Mouse (Mus musculus): ENCODE measurements around the gene Enox1. TPM values are rescaled to one million over a fixed set of nuclear protein-coding genes. Genes with fewer than 3 reads are reported as not detected.
"Not testable (repeated sequence)": the region's sequence is repeated elsewhere in the genome, so short reads cannot be mapped to it uniquely, and the experiment has no call there.

Gene Enox1
- under 1 TPM; 0.75 to 0.89 TPM for total RNA-seq (2021)
- long read RNA-seq, experiment 1, partial matches to known transcripts = 0 of 1 reads
- long read RNA-seq, experiment 1, other reads (novel, unspliced or antisense) = 1 of 1 reads
- long read RNA-seq, experiment 2, partial matches to known transcripts = 0 of 1 reads
- long read RNA-seq, experiment 2, other reads (novel, unspliced or antisense) = 1 of 1 reads

GRCm38 (mm10) chr14:77156222-77156910 lies at the start of gene Enox1:
Gene Enox1, plus strand, starts transcription at chr14:77156763.
- peak; percentile 40 to 63 for DNase-seq

DNA sequence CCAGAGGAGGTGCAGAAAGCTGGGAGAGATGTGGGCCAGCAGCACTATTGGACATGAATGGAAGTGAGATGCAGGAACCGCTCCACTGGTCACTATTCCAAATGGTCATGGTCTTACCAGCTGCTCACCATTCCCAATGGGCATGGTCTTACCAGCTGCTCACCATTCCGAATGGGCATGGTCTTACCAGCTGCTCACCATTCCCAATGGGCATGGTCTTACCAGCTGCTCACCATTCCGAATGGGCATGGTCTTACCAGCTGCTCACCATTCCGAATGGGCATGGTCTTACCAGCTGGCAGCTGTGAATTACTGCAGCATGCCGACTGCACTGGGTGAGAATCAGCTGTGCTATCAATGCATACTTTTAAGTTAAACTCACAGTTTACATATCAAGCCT lies 45.9 kb upstream of the Enox1 start:
- not testable (repeated sequence) for DNase-seq

DNA sequence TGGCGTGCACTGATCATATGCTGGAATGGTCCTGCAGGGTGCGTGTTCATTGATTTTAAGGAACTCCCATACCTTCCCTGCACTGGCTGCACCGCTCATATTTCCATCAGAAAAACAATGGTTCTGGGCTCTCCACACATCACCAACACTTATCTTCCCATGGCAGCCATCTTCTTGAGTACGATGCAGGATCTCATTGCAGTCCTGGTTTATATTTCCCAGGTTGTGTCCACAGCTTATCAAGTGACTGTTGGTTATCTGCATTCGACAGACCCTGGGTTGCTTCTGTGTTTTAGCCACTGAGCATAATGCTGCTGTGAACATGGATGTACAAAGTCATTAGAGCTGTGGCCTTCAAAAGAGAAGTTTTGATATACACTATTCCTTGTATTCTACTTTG lies 26.0 kb upstream of the Enox1 start:
- DNase-seq = no peak

GRCm38 (mm10) chr14:77136936-77137335 lies 19.6 kb upstream of the Enox1 start:
- DNase-seq = no peak

DNA sequence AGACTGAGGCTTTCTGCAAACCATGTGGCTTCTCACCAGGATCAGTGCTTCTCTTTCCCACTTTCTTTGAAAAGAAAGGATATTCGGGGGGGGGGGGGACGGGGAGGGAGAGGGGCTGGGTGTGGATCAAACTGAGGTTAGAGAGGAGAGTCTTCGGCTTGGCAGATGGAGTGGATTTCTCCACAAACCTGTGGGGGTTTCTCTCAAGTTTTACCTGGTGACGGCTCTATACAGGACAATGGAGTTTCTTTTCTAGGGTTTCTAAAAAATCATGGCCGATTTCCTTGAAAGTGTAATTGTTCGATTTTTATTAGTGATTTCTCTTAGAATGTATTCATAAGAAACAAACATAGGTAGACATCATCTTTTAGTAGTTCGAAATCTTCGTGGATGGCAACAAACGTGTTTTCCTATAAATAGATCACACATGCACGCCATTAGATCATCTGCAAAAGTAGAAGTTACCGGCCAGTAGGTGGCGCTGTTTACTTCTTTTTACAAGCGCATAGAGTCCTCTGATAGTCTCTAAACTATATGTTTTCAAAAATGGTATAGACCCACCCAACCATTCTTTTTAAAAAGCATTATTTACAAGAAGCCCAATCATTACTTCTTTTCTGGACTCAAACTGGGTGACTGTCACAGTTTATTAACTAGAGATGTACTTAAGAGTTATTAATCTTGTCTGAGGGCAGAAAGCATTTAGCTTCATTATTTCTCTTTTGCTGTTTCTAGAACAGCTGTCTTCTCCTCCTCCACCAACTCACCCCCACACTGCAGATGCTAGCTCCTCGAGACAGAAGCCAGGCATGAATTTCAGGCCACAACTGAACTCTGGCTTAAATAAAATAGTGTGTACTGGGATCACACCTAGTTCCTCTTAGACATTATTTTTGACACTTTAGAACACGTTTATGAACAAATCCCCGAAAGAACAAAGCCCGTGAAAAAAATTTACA lies 15.0 kb upstream of the Enox1 start:
- DNase-seq = peak; percentile 55 to 85

- DNase-seq = no peak
These were observed 11.5 kb upstream of the Enox1 start for GRCm38 (mm10) chr14:77145103-77145502.

DNA sequence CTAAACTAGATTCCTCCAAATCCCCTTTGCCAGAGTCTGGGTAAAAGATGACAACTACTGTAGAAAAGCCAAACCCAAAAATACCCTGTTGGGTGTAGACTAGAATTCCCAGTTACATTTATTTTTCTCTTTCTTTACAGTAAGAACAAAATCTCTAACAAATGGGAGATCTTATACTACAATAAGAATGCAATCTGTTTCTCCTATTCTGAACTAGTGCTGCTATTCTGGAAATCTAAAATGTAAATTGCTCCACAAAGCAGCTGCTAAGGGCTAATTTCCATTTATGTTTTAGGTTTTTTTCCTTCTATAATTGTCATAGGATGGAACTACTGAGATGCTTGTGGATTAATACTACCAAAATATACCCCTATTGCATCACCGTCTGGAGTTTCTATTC lies 8.9 kb upstream of the Enox1 start:
- no peak for DNase-seq

DNA sequence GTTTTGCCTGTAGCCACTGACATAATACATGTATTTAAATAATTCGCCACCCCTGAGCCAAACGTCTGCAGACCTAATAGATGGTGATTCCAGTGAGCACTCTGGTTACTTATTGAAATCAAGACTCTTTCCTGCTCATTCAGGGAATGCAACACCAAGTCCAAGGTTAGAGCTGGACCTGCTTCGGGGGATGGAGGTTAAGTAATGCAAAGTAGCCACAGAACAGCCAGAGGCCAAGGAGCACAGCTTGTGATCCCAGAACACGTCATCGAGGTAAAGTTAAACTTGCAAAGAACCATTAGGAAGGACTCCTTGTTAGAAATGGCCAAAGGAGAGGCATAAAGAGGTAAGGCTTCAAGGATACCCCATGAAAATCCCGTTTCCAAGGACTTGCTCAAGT lies 6.0 kb upstream of the Enox1 start:
- no peak for DNase-seq

DNA sequence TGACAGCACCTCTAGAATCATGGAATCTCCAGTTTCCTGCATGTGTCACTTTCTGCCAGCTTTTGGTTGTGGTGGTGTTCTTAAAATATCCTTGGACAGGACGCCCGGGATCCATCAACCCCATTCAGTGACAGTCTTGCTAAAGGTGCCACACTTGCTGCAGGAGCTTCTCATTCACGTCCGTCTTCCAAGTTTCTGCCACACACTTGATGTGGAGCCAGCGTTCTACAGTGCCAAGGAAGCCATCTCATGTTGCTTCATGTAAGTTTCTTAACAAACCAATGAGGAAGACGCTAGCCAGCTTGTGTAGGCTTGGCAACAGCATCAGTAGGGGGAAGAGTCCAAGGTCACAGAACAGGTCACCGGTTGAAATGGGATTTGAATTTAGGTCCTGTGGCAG lies 5.1 kb upstream of the Enox1 start:
- peak; percentile 9 to 31 for DNase-seq

DNA sequence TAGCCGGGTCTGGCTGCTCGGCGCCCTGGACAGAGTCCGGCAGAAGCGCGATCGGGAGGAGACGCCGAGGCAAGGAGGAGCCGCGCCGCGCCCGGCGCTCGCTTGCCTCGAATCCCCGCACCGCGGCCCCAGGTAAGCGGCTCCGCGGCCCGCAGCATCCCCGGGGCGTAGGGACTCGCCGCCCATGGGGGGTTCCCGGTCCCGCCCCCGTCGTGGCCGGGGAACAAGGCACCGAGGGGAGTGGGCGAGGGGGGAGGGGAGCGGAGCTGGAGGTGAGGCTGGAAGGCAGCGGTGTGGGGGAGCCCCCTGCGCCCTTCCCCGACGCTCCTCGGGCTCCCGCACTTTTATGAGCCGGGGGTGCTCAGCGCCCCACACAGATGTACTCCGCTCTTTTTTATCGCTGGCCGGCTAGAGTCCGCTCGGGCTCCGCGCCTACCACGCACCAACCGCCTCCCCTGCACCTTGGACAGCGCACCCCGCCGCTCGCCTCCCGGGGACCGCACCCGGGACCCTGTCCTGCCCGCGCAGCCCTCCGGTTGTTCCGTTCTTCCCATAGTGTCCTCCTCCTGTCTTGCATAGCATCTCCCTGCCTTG lies 445 bp downstream of the Enox1 start:
- no peak for DNase-seq

GRCm38 (mm10) chr14:77157505-77157911 lies 945 bp downstream of the Enox1 start:
- peak; percentile 70 to 73 for DNase-seq

DNA sequence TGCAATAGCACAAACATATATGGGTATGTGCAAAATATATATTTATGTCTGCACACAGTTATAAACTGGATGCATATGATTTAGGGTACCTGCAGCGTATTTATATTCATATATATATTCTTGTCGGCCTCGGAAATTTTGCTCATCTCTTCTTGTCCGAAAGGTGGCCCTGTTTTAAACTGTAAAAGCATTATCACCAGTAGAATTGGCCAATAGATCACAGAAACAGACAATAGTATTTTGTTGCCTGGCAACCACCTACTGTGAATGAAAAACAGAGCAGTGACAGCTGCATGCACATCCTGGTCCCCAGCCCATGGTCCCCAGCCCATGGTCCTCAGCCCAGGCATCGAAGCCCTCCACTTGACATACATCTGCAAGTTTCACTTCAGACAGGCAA lies 2.8 kb downstream of the Enox1 start:
- no peak for DNase-seq

DNA sequence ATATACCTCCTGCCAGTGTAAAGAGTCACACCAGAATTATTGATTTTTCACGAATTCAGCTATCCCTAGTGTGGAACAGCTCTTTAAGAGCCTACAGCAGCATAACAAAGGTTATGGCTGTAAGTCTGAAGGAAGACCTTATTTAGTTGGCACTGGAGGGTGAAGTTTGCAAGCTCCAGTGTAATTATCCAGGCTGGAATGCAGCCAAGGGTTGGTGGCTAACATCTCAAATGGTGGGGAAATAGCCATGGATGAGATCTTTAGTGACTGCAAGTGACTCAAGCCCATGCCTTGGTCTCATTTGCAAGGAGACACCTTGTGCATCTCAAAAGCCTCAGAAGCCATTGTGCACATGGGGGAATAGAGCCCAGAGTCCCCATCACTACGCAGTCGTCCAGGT lies 5.9 kb downstream of the Enox1 start:
- no peak for DNase-seq

DNA sequence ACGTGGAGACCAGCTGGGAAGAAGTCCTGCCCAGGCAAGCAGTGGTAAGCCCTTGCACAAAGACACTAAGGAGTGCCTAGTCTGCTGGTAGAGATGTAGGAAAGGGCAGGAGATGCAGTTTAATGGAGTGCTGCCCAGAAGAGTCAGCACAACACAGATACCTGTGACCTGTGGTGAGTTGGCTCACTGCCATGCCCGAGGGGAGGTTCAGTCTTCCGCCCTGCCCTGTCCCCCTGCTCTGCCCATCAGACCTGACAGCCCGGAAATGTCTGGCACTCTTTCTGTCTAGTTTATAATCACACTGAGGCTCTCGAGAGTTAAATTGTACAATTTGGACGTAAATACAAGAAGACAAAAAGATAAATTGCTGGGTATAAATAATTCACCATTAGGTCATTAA lies 7.8 kb downstream of the Enox1 start:
- DNase-seq = no peak

GRCm38 (mm10) chr14:77168161-77168560 lies 11.6 kb downstream of the Enox1 start:
- no peak for DNase-seq

- DNase-seq = no peak
These were observed 17.9 kb downstream of the Enox1 start for GRCm38 (mm10) chr14:77174491-77174890.

DNA sequence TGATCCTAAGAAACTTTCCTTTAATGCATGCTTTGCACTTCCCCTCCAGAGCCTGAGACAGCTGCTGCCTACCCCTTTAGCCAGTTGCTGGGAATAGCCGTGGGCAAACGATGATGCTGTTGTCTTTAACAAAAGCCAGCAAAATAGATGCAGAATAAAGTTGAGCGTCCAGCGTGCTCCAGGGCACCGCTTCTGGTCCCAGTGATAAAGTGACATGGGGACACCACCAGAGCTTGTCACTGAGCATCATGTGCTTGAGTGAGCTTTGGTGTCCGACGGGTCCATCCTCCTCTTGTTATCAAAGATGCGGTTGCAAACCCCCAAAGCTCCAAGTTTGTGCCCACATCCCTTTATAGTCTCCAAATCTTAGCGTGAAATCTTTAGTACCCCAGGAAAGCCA lies 18.4 kb downstream of the Enox1 start:
- DNase-seq = no peak

- DNase-seq = no peak
These were observed 23.7 kb downstream of the Enox1 start for GRCm38 (mm10) chr14:77180241-77180640.

GRCm38 (mm10) chr14:77180753-77181374 lies 24.3 kb downstream of the Enox1 start:
- peak; percentile 17 to 27 for DNase-seq

DNA sequence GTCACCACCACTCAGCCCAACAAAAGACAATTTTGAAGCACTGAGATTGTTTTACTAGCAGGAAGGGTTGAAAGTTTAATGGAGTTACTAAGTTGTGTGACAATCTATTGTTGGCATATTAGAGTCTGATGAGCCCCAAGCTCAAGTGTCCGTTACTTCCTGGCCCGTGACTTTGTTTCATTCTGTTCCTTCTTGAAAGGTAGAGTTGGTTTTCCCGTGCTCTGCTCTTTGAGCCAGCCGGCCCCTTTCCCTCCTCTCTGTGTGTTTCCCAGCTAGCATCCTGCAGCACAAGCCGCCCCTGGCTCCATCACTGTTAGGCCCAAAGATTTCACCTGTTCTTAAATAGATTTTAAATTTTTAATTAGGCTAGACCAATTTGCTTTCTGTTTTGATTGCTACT lies 26.9 kb downstream of the Enox1 start:
- no peak for DNase-seq

DNA sequence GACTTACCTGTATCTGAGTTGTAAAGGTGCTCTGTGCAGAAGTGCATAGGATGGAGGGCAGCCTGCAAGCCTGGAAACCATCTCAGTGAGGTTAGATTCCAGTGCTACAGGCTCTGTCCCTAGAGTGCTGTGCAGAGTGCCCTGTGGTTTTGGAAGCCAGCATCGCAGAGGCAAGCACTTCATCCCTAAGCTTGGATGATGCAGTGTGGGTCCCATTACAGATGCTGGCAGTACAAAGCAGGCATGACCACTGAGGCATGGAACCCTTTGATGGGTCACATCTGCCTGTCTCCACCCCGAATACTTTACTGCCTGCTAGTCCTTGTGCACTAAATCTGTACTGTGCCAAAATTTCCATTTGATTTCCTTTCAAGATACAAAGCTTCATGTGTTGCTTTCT lies 33.6 kb downstream of the Enox1 start:
- no peak for DNase-seq

Data from heart, adult 18-20 months (tissue).